Mouse (Mus musculus) urinary bladder, postnatal 14 days (tissue): ENCODE data around the gene Slc25a20.

ENCODE experiments used
- DNase-seq: peaks from one replicate; pipeline ENCODE4 v3.0.0; 2021; ENCODE audit warnings: low spot score

The Slc25a20 gene

DNA sequence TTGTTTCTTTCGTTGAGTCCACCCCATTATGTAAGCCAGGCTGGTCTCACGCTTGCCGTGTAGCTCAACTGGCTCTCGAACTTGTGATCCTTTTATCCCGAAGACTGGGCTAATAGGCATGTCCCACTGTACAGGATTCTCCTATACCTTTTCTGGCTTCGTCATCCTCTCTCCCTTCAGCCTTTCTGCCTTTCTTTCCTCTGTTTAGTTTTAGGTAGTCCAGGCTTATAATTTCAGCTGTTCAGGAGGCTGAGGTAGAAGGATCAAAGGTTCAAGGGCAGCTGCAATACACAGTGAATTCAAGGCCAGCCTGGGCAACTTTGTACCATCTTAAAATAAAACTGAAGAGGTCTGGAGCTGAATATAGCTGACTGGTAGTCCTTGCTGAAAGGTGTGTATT, 25.3 kb downstream of the Slc25a20 start:
- DNase-seq = no peak

DNA sequence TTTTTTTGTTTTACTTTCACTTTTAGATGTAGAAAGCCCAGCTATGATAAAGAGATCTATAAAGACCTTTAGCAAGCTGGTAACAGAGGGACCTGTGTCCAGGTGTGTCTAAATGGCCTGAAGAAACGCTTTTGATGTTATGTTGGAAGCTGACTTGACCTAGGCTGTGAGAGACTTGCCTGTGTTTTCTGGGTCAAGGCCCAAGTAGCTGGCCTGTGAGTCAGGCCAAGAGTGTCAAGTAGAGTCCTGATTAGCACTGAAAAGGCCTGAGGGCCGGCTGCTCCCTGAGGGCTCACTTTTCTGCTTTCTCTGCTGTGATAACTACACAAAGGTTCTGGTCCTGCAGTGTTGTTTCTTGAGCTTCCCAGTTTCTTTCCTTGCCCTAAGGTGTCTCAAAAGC, 25.8 kb downstream of the Slc25a20 start:
- DNase-seq = no peak

DNA sequence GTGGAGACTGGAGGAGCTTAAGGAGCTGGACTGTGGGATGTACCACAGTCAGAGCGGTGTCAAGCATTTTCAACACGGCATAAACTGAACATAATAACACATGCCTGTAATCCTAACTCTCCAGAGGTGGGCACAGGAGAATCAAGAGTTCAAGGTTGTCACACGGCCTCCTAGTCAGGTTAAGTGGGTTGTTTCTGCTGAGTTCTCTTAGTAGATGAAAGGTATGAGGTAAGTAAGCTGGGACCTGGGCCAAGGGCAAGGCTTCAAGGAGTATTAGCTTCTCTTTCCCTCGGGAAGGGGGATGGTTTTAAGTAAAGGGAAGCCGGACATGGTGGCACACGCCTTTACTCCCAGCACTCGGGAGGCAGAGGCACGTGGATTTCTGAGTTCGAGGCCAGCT, 26.6 kb downstream of the Slc25a20 start:
- no peak for DNase-seq

DNA sequence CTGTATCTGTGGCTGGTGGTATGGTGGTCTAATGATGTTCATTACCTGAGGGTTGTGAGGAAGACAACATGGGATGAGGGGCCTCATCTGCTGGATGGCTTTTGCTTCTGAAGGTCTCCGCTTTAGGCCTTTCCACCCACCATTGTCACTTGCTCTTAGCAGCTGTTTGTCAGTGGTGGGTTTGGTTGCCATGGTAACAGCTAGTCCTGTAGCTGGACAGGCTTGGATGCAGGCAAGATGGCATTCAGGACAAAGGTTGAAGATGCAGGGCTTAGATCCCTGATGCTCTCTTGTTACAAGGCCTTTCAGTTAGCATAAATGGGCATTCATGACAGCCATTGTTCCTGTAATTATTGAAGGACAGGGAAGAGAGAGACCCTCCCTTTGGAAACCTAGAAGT, 27.2 kb downstream of the Slc25a20 start, which contains the start of gene Prkar2a:
TSS of gene Prkar2a (plus strand) at position 209 of the 400 bp plus-strand sequence.
- DNase-seq = no peak

DNA sequence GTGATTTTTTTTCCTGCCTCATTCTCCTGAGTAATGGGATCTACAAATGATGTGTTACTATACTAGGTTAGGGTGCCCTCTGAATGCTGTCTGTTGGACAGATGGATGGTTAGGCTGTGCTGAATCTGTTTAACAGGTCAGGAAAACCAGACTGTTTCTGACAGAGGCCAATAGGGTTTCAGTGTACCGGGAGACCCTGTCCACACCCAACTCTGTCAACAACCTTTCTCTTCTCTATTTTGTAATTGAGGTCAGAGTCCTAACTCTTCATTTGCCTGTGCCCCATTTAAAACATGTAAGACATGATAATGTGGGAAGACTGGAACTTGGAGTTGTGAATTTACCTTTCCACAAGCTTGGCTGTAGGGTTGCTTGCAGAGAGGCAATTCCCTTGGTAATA, 28.1 kb downstream of the Slc25a20 start:
- DNase-seq = no peak

DNA sequence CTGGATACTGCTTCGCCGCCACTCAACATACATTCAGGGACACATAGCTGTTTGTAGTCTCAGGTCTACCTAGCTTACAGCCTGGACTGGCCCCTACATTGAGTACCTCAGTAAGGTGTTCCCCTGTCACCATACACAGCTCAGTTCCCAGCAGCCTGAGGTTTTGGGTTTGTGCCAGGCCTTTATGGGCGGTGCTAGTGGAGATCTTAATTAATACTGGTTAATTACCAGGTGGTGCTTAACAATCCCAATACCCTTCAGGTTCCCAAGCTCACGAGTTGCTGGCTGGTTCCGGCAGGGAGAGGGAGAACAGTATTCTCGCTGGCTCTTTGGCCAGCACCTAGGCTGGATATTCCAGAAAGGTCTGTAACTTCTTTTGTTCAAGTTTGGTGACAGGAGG, 29.0 kb downstream of the Slc25a20 start:
- DNase-seq = no peak

DNA sequence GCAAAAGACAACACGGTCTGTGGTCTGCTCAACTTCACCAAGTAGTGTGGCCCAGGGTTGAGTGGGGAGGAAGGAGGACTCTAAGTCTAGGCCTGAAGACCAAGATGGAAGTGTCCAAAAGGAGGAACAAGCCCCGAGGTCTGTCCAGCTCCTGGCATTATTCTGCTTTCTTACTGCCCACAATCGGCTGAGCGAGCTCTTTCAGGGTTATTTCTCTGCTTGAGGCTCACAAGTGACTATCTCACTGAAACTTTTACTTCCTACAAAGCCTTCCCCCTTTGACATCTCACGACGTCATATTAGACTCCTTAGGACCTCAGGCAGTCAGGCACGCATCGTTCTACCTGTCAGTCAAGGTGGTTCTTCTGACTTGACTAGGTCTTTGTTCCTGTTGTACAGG, 29.5 kb downstream of the Slc25a20 start:
- no peak for DNase-seq

DNA sequence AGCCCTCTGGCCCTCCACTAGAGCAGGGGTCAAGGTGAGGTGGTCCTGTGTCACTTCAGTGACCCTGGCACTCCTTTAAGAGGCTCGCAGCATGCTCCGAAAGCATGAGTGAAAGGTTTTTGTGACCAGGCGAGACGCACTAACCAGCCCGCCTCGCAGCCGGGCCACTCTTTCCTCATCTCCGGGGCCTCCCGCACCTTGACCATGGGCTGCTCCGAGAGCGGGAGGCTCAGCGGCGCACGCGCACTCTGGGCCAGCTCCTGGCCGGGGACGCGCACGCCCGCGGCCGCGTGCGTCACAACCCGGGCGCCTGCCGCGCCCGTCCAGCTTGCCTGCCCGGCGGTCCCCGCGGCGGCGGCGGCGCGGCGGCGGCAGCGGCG, 29.9 kb downstream of the Slc25a20 start:
- DNase-seq = peak; percentile 89

DNA sequence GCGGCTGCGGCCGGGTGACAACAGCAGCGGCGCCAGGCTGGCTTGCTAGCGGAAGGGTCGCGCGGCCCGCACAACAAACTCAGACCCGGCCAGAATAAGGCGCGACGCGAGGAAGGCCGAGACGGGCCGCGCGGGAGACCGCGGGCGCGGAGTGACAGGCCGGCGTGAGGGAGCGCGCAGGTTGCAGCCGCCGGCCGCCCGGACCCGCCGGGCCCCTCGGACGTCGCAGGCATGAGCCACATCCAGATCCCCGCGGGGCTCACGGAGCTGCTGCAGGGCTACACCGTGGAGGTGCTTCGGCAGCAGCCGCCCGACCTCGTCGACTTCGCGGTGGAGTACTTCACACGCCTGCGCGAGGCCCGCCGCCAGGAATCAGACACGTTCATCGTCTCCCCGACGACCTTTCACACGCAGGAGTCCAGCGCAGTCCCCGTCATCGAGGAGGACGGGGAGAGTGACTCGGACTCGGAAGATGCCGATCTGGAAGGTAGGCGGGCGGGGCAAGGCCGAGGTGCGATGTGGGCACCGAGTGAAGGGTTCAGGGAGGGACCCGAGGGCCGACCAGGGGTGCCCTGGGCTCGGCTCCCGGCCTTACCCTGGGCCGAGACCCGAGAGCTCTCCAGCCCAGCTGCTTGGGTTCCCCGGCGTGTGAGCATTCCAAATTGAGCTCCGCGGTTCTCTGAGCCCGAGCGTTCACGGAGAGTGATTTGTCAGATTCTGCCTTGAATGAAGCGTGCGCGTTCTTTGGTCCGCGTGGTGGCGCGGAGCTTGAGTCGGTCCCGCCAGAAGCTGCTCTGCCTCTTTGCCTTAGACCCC, 30.5 kb downstream of the Slc25a20 start:
- DNase-seq = peak; percentile 59

DNA sequence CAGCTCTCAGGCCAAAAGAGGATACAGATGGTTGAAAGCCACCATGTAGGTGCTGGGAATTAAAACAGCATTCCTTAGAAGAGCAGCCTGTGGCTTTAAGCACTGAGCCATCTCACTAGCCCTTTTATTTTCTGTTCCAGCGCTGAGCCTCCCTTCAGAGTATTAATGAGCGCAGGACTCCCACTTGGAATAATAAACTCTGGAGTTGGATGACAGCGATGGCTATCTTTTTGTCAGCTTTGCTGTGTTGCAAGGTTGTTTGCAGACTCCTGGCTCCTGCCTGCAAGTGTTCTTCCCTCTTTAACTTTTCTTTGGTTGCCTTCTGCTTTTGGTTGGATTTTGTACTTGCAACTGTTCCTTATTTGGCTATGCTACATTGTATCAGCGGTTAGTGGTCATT, 32.1 kb downstream of the Slc25a20 start:
- no peak for DNase-seq

DNA sequence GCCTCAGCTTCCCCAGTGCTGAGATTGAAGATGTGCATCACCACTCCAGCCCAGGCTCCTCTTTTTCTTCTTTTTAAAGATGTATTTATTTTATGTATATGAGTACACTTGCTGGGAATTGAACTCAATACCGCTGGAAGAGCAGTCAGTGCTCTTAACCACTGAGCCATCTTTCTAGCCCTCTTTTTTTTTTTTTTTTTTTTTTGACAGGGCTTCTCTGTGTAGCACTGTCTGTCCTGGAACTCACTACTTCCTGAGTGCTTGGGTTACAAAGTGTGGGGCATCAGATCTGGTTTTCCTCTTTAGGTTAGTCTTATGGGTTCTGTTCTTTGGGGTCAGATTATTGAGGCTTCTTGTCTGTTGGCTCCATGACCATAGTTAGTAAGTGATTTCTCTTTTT, 32.6 kb downstream of the Slc25a20 start:
- no peak for DNase-seq

DNA sequence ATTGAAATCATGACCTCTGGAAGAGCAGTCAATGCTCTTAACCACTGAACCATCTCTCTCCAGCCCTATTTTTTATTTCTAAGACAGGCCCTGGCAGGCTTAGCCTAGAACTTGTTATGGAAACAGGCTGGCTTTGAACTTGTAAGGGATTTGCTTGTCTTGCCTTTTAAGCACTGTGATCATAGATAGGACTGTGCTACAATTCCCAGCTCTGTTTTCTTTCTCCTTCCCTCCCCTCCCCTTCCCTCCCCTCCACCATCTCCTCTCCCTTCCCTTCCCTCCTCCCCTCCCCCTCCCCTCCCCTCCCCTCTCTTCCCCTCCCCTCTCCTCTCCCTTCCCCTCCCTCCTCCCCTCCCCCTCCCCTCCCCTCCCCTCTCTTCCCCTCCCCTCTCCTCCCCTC, 40.6 kb downstream of the Slc25a20 start:
- no peak for DNase-seq

DNA sequence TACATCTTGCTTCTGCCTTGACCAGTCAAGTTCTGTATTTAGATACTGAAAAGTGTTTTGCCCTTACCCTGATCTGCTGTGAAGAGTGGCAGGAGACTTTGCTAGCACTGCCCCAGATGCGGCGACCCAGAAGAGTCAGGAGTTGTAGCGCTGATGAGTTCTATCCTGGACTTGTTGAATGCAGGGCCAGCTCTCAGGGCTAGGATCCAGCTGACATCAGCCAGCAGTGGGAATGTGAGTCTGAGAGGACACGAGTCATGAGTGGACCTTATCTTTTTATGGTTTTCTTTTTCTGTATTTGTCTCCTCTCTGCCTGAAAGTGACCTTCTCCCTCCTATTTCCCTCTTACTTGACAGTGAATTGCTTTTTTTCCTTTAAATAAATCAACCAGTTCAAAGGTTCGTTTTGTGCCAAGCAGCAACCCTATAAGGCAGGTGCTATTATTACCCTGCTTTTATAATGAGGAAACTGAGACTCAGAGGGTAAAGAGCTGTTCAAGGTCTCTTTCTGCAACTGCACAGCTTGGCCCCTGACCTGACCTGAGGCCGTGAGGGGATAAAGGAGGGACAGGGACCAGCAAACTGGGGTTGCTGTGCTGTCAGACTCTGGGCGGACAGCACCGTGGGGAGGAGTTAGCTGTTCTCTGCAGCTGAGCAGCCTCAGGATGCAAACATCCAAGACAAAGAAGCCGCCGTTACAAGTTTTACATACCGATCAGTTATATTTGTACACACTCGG, 41.7 kb downstream of the Slc25a20 start:
- DNase-seq = no peak

DNA sequence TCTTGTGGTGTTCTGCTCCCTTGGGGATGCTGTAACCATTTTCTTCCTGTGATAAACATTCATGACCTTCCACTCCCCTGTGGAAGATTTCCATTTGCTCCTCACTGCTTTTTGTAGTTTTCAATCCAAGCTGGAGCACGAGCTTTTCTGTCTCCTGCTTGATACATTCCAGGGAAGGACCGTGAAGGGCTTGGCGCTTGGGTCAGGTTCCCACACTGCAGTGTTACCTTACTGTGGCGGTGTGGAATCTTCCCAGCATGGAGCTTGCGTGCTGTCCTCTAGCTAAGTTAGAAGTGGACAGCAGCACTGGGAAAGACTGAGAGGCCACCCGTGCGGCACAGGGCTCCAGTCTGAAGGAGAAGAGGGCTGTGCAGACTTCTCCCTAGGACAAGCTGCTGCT, 42.7 kb downstream of the Slc25a20 start:
- DNase-seq = no peak

DNA sequence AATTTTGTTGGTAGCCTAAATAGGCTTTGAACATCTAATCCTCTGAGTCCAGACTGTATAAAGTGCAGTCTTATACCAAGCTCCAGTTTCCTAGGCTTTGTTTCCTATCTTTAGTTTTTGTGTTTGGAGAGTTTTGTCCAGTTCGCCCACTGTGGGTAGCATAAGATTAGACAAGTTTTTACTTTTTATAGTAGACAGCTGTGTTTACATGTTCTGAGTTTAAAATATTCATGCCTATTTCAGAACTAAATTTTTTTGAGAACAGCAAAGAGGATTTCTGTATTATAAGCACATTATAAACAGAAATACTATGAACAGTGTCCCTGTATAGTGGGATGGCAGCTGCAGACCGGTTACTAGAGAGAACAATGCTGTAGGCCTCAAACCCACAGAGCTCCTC, 45.3 kb downstream of the Slc25a20 start:
- DNase-seq = no peak

DNA sequence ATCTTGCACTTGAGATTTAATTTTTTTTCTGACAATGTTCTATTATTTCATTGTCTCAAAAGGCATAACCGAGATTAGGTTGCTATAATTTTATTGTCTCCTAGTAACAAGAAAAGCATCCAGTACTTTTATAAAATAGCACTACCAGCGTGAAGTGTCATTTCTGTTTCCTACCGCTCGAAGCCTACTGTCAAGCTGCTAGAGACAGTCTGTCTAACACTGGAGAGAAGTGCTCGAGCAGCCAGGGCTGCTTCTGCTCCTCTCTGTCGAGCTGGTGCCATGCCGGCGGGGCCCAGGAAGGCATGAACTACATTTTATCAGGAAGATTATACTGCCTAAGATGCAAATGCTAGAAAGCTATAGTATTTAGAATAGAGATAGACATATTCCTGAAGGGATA, 46.9 kb downstream of the Slc25a20 start:
- no peak for DNase-seq

DNA sequence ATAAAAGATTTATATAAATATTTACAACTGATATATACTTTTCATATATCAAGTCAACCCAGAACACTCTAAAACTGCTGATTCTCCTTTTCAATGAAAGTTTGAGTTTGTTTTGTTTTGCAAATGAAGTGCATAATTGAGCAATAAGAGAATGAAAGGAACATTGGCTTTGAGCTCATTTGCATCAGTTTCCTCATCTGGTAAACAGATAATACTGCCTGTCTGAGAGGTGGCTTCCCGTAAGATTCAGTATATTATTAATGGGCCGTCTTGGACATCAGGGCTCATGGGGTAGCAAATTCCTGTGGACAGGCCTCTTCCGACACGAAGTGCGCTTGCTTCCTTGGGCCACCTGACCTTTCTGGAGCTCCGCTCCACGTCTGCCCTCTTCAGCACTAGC, 48.9 kb downstream of the Slc25a20 start:
- DNase-seq = no peak

DNA sequence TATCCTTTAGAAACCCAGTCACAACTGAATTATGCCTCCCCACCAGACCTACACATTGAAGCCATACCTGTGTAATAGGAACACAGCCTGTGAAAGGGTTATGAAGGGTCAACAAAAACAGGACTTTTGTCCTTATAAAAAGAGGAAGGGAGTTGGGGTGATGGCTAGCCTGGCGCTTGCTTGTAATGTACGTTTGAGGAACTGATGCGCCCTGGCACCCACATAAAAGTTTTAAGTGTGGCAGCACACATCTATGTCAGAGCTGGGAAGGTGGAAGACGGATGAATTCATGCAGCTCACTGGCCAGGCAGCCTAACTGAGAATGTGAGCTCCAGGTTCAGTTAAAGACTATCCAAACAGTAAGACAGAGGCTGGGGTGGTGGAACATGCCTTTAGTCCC, 54.3 kb downstream of the Slc25a20 start:
- DNase-seq = no peak

DNA sequence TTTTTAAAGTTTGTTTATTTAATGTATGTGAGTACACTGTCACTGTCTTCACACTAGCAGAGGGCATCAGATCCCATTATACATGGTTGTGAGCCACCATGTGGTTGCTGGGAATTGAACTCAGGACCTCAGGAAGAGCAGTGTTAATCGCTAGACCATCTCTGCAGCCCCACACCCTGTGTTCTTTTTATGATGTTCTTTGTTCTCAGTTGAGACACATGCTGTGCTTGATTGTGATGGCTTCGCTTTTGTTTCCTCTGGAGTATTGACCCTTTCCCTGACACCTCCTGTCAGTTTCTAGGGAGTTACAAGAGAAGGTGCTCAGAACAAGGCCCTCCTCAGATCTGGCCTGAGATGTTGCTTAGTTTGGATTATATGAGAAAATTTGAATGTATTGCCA, 61.9 kb downstream of the Slc25a20 start:
- DNase-seq = no peak

DNA sequence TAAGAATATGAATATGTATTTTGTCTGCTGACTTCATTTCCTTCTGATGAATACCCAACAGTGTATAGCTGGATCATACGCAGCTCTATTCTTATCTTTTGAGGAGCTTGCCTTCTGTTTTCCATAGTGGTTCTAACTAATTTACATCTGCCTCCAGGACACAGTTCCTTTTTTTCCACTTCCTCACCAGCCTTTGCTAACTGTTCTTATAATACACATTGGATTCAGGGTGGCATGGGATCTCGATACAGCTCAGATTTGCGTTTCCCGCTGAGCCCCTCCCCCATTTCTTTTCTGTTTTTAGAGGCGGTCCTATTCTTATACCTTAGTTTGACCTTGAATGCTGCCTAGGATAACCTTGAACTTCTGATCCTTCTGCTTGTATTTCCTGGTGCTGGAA, 64.2 kb downstream of the Slc25a20 start:
- no peak for DNase-seq

DNA sequence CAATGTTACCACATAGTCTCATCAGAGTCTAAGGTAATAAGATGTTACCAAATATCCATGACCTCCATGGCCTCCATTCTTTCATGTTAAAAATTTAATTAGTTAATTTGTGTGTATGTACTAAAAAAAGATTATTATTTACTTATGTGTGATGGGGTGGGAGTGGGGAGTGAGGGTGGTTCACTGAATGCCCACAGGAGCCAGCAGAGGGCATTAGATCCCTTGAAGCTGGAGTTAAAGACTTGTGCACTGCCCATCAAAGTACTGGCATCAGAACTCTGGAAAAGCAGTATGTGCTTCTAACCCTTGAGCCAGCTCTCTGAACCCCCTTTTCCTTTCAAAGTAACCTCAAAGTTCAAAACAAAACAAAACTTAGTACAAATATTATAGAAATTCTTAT, 67.2 kb downstream of the Slc25a20 start:
- no peak for DNase-seq

DNA sequence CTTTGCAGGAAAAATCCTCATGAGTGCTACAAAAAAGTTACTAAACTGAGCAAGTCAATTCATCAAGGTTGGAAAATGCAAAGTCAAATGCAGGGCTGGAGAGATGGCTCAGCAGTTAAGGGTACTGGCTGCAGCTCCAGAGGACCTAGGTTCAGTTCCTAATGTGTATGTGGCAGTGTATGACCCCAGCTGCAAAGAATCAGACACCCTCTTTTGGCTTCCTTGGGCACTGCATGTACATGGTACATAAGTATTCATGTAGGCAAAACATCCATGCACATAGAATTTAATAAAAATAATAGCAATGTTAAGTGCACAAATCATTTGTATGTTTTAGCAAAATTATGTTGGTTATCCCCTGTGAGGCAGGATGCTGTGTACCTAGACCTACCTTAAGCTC, 70.6 kb downstream of the Slc25a20 start:
- DNase-seq = no peak
